Mouse (Mus musculus): Measurements from ENCODE around the gene Slco4c1.

The Slco4c1 gene

GRCm38 (mm10) chr1:96871528-96872360, at the start of gene Slco4c1:
Gene Slco4c1 (minus strand): TSS chr1:96872171.
- DNase-seq (ENCODE audit: low read depth): no peak

GRCm38 (mm10) chr1:96917333-96917732, 45.4 kb upstream of the Slco4c1 start:
- no peak for DNase-seq (ENCODE audit: low read depth)

DNA sequence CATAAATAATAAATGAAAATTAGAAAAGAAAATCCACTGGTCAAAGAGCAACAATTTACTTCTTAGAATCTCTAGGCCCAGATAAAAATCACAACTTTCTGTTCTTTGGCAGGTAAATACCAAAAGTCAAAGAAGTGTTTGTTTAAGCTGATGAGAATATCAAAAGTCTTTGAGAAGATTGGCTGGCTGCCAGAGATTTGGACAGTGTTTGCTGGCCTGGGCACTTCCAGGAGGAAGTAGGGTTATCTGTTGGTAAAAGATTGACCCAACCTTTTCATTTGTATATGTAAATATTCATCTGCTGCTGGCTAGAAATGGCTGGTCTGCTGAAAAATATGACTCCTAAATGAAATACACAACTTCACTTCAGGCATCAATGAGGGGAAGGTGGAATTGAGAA, 11.8 kb upstream of the Slco4c1 start:
- no peak for DNase-seq (ENCODE audit: low read depth)

GRCm38 (mm10) chr1:96878572-96878971, 6.6 kb upstream of the Slco4c1 start:
- DNase-seq (ENCODE audit: low read depth): no peak

- no peak for DNase-seq (ENCODE audit: low read depth)
Measured at GRCm38 (mm10) chr1:96876076-96876475, 4.1 kb upstream of the Slco4c1 start.

GRCm38 (mm10) chr1:96874636-96875035, 2.7 kb upstream of the Slco4c1 start:
- no peak for DNase-seq (ENCODE audit: low read depth)

DNA sequence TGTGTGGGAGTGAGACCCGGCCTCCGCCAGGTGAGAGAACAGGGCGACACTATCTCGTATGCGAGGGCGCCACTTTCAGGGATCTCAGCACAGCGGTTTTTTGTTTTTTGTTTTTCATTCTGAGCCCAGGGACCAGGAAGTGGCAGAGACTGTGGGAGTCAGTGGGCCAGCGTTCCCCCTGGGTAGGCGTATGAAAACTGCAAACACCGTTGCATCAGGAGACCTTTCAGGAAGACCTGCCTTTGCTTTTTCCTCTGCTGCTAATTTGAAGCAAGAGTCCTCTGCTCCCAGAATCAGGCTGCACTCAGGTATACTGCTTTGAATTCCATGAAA, 356 bp upstream of the Slco4c1 start:
- no peak for DNase-seq (ENCODE audit: low read depth)

- DNase-seq (ENCODE audit: low read depth): no peak
Measured at GRCm38 (mm10) chr1:96870764-96871307, 1.1 kb downstream of the Slco4c1 start.

- DNase-seq (ENCODE audit: low read depth): no peak
Measured at GRCm38 (mm10) chr1:96868722-96869121, 3.2 kb downstream of the Slco4c1 start.

DNA sequence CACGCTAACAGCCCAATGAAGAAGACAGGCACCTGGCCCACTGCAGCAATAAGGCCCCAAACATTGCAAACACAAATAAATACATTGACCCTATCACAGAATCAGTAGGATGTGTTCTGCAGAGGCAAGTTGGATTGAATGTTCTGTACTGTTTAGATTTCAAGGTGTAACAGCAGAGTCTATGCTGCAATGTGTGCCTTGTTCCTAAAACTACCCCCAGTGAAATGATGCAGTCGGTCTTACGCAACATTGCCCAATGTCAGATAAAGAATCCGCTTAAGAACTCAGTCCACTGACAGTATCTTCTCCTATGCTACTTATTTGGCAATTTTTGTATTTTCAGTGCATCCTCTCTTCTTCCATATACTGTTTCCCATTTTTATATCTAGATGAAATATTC, 6.0 kb downstream of the Slco4c1 start:
- peak; percentile 32 for DNase-seq (ENCODE audit: low read depth)

DNA sequence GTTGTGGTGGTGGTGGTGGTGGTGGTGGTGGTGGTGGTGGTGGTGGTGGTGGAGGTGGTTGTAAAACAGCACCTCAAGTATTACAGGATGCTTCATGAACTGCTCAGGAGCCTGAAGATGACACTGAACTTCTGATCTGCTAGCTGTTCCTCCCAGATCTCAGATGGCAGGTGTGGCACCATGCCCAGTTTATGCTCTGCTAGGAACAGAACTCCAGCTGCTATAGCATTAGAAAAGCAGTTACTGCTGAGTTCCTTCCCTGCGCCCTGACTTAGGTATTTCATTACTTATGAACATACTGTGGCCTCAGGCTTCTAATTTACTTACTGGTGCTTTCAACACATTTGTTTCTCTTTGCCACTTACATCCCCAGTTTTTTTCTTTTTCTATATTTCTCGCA, 7.9 kb downstream of the Slco4c1 start:
- DNase-seq (ENCODE audit: low read depth): no peak

DNA sequence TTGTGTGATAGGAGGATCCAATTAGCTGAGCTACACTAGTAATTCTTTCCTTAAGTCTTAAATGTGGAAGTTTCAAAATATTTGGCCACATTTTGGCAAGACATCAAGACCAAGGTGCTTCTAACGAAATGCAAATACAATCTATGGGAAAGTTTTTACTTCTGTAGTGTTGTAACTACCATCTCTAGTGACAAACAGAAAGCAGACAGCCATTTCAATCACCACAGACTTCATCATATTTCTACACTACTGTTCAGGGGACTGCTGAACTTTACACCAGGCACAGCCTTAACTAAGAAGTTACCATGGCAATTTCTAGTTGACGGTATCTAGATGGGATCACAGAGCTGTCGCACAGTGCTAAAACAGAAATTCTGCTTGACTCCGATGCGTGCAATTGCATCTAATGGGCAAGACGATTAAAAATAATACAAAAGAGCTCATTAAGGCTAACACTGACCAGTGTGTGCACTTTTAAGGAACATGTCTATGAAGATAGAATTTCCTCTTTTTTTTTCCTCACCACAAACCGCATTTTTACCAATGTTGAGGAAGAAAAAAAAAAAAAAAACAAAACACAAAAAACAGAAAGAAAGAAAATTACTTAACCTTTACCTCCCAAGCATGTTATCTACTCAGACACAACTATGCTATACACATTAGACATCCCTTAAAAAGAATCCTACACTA, 11.8 kb downstream of the Slco4c1 start:
- DNase-seq (ENCODE audit: low read depth): peak; percentile 3

- DNase-seq (ENCODE audit: low read depth): no peak
Measured at GRCm38 (mm10) chr1:96853541-96853940, 18.4 kb downstream of the Slco4c1 start.

GRCm38 (mm10) chr1:96849101-96849500, 22.9 kb downstream of the Slco4c1 start:
- DNase-seq (ENCODE audit: low read depth): no peak

DNA sequence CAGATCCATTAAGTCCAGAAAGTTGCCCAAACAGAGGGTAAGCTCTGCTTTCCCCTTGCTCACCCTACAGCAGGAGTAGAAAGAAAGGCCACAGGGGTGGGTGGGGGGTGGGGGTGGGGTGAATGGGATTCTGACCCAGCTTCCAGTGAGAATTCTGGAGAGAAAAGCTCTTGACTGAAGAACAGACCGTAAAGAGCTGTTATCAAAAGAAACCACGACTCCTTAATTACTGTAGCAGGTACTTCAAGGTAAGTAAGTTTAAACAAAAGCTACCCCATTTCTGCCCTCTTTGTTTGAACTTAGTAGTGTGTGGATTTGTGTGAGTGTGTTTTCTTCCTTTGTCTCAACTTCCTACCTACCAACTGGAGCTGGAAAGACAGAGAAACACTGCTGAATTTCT, 23.4 kb downstream of the Slco4c1 start:
- DNase-seq (ENCODE audit: low read depth): no peak

- peak; percentile 50 for DNase-seq (ENCODE audit: low read depth)
Measured at GRCm38 (mm10) chr1:96846727-96847126, 25.2 kb downstream of the Slco4c1 start.

DNA sequence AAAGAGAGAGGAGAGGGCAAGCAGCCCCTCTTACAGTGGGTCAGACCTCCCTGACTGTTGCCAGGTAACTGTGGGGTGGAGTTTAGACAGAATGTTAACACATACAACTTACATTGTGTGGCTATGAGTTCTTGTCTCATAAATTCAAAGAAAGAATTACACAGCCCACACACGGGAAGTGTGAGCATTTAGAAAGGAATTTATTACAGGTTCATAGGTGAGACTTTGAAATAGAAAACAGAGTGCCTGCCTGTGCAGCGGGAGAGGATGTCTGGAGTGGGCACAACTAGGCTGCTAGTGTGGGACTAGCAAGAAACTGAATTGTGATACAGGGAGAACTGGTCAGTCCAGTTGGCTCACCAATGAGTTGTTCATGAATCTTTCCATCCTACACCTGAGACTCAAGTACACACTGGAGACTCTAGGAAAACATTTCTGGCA, 66.7 kb downstream of the Slco4c1 start:
- no peak for DNase-seq (ENCODE audit: low read depth)

DNA sequence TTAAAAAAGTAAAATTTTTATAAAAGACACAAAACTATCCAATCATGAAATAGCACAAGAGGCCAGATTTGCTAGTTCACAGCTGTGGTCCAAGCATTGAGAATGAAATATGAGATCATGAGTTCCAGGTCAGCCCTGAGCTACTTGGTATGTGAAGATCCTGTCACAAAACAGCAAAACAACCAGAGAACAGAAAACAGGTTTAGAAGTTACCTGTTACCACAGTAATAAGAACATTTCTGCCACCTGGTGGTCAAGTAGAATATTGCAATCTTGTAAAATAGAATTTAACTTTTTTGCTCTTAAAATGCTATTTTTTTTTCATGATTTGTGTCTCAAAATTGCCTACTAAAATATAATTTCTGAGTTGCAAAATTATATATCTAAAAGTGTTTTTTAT, 70.4 kb downstream of the Slco4c1 start:
- DNase-seq (ENCODE audit: low read depth): peak; percentile 60

DNA sequence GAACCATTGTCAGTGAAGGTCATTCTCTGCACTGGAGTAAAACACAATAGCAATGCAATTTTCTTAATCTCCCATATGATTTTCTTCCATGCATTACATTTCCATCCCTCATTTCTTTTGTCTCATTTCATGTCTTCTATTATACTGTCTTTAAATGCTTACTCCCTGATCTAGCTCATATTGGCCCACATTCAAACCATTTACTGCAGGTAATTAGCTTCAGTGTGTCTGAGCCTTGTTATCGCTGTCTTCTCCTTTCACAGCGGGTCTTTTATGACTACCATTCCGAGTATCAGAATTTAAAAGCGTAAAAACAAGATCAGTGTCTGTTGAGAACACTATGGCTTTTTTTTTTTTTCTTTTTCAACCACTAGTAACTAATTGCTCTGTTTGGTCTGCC, 77.3 kb downstream of the Slco4c1 start:
- DNase-seq (ENCODE audit: low read depth): no peak

DNA sequence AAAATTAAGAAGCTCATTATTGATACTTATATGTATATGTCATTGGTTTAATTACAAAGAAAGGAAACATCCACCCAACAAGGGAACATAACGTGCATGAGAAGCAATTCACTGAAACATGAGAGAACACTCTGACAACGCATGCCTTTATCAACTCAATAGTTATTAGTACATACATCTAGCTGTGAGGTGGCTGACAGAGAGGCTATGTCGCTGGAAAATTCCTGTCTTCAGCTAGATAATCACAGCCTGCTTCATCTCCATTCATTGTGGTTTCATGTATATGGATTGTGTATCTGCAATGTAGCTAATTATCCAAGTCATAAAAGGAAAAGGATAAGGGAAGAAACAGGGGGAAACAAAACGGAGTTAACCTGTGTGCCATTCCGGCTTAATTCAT, 77.7 kb downstream of the Slco4c1 start:
- no peak for DNase-seq (ENCODE audit: low read depth)

DNA sequence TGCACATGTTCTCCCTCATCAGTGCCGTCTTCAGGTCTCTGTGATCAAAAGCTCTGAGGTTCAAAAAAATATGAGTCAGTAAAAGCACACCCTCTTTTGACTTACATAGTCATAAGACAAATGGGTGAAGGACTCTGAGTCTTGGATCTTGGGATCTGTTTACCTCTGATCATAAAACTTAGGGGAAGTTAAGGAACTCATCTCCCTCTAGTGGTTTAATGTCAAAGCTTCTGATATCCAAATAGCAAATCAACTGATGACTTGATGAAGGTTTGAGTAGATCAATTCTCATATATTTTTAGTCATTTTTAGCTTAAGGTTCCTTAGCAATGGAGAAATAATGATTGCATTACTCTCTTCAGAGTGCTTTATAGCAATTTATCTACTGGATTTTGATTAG, 82.7 kb downstream of the Slco4c1 start:
- DNase-seq (ENCODE audit: low read depth): peak; percentile 19

DNA sequence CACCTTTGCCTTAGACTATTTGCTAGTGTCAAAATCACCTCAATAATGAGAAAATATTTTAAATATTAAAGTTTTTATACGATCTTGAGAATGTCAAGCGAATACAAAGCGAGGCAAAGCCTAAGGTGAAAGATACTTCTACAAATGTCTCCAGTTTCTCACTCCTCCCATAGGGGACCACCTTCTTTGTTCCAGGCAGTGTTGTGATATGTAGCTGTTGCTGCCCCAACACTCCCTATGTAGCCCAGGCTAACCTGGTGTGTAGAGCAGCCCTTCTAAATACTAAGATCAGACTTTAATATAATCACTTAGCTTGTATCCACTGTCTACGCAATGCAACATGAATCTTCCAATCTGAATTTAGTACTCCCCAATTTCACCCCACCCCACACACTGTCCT, 97.8 kb downstream of the Slco4c1 start:
- no peak for DNase-seq (ENCODE audit: low read depth)

DNA sequence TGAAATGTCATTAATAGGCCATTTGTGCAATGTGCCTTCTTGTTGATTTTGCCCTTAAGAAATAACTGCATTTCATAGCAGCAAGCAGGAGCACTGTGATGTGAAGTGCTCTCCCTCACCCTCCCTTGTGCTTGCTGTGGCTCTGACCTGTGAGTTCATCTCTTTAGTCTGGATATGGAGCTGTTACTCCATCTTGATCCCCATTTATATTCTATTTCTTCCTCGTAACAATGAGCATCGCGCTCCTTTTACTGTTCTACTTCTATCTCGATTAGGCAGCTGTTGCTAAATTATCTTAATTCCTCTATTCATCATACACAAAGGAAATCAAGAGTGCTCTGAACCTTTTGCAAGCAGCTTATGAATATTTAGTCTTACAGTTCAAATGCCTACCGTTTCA, 98.3 kb downstream of the Slco4c1 start:
- DNase-seq (ENCODE audit: low read depth): no peak

All from 416B (cell line).